ENCODE assay signal across 4 mouse cellular contexts in genomic region chr11:61640585-61640984, GRCm38 (mm10). TPM values are rescaled to one million over a fixed set of nuclear protein-coding genes. Genes with fewer than 3 reads are reported as not detected.
"Had no signal": no experiment of that assay in that cellular context is flagged by ENCODE, and none has a peak within 500 bp of the region (broad histone marks: within the 10 kb centered on the region; RNA-seq: fewer than 3 reads in every experiment).

No protein-coding gene starts in this region.

RNA-seq across cellular contexts. Expression of gene Fam83g, which starts 43.3 kb away (rescaled TPM):
- total RNA-seq: layer of hippocampus, adult 2 months; layer of hippocampus, postnatal 10 days; layer of hippocampus, postnatal 25 days; layer of hippocampus, postnatal 36 days had no signal
